Mouse (Mus musculus): ENCODE results near the gene Cdc6. TPM values are rescaled to one million over a fixed set of nuclear protein-coding genes. Genes with fewer than 3 reads are reported as not detected.

Gene Cdc6
- 12.3 and 15.5 TPM in 2 replicates for polyA plus RNA-seq (2015; fragmentation: Nextera tagmentation; extraction: Ambion mirVana)

DNA sequence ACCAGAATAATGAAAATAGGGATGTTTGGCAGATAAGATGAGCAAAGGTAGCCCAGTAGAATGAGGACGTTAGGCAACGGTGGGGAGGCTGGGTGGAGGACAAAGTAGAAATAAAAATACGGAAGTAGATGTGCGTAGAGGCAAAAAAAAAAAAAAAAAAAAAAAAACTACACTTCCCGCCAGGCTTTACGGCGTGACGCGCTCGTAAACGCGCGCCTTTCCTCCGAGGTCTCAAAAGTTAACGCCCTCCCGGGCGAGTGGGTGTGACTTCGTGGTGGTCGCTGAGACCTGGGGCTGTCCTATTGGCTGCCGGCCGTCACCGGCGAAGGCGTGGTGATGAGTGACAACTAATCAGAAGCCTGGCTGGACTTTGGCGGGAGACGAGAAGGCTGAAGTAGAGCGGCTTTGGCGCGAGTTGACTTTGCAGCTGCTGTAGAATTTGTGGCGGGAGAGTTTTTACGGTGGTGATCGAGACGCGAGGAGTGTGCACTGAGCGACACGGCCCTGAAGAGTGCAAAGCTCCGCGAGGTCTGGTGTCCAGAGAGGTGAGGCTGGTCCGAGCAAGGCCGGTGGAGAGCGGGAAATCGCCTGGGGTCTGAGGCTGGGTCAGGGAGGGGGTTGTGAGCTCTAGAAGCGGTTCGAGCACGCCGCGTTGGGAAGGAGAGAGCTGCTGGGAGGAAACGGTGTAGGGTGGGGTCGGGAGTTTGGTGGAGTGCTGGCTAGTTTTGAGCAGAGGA is at the start of gene Cdc6:
Gene Cdc6 (plus strand): TSS at position 365 of the 737 bp plus-strand sequence.
- WGBS: under 1% methylated on average over 49 of the region's 49 CpGs
- Histone ChIP-seq H3K9me3 (replicated peaks; ENCODE audit: low read length) (no peaks in the 10 kb centered on the region), H3K36me3 (ENCODE audit: insufficient read depth, low read length) (no peaks in the 10 kb centered on the region), H3K4me2 (ENCODE audit: low read length) (peak within 1 kb of the TSS; percentile 95), H3K4me1 (replicated peaks; ENCODE audit: insufficient read depth, low read length) (peaks cover 16% of the 10 kb centered on the region), H3K4me3 (replicated peaks; ENCODE audit: low read depth, low read length) (peak within 1 kb of the TSS; percentile 50), H3K27me3 (ENCODE audit: insufficient read depth, low read length) (no peaks in the 10 kb centered on the region), H3K9ac (ENCODE audit: low read depth, low read length) (peak within 1 kb of the TSS; percentile 59), H3K27ac (peak within 1 kb of the TSS; percentile 34)
- DNase-seq (ENCODE audit: low spot score) (peak; percentile 99), ATAC-seq (replicated peaks; ENCODE audit: low FRiP score, low read depth) (peak; percentile 94)
- TF ChIP-seq CTCF (IDR thresholded peaks at IDR 0.05; ENCODE audit: low read depth): no peak

DNA sequence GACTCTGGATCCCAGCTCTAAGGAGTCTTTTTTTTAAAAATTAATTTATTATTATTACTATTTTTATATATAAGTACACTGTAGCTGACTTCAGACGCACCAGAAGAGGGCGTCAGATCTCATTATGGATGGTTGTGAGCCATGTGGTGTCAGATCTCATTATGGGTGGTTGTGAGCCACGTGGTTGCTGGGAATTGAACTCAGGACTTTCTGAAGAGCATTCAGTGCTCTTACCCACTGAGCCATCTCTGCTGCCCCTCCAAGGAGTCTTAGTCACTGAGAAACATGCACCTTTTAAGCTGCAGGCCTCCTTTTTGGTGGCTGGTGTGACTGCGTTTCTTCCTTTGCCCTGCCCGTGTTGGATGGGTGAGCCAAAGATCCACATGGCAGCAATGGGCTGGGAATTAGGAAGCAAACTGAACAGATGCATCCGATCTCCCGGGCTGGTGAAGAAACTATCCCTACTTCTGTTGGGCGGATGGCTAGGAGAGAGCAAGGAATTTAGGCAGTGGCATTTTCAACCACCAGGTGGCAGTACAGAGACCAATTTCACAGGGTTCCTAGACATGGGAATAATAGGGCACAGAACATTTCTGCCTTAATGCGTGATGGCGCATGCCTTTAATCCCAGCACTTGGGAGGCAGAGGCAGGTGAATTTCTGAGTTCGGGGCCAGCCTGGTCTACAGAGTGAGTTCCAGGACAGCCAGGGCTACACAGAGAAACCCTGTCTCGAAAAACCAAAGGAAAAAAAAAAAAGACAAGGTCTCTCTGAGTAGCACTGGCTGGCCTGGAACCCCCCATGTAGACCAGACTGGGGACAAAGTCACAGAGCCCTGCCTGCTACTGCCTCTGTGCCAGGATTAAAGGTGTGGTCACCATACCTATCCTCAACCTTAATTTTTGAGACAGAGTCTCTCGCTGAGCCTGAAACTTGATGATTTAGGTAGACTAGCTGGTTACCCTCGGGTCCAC is 48.6 kb upstream of the Cdc6 start:
- H3K27ac ChIP-seq: no peak overlapping the region
- no peaks in the 10 kb centered on the region for H3K9me3 ChIP-seq (replicated peaks; ENCODE audit: low read length)
- TF ChIP-seq CTCF (IDR thresholded peaks at IDR 0.05; ENCODE audit: low read depth): peak; percentile 93
- H3K4me2 ChIP-seq (ENCODE audit: low read length): no peak overlapping the region
- H3K9ac ChIP-seq (ENCODE audit: low read depth, low read length): no peak overlapping the region
- no peak overlapping the region for H3K4me3 ChIP-seq (replicated peaks; ENCODE audit: low read depth, low read length)
- peak; percentile 94 for DNase-seq (ENCODE audit: low spot score)
- 32% methylated on average over 14 of the region's 14 CpGs for WGBS
- no peaks in the 10 kb centered on the region for H3K27me3 ChIP-seq (ENCODE audit: insufficient read depth, low read length)
- no peaks in the 10 kb centered on the region for H3K36me3 ChIP-seq (ENCODE audit: insufficient read depth, low read length)
- ATAC-seq (replicated peaks; ENCODE audit: low FRiP score, low read depth): no peak; the same call in 1 of the 2 replicates
- 0 out of 2 replicates have a peak, but pooled peaks cover 6% of the 10 kb centered on the region for H3K4me1 ChIP-seq (replicated peaks; ENCODE audit: insufficient read depth, low read length)

DNA sequence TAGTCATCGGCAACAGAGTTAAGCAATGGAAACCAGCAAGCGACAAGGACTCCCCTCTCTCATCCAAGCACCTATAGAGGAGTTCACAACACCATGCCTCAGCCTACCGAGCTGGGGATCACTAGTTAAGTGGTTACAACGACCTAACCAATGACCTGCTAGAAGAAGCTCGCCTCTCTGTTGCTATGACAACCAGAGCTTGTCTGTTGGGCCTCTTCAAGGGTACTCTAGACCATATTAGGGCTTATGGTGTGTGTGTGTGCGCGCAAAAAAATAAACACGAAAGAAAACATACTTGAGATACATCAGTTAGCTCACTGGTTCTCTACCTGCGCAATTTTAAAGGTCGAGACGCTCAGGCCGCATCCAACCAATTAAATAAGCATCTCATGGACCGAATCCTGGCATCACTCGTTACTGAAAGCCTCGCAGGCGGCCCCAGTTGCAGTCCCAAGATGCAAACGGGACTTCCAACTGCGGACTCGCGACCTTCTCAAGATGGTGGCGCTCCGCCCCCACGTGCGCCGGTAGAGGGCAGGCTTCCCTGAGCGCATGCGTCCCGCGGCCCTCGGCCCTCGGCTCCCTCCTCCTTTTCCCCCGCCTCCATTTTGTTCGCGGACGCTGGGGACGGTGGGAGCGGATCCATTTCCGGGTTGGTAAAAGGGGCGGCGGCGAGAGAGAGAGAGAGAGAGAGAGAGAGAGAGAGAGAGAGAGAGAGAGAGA is 44.4 kb upstream of the Cdc6 start, which contains the start of gene Wipf2:
Gene Wipf2 (plus strand): TSS at position 611 of the 723 bp plus-strand sequence.
- peaks cover 11% of the 10 kb centered on the region; the same call in 1 of the 2 replicates for H3K36me3 ChIP-seq (ENCODE audit: insufficient read depth, low read length)
- no peaks in the 10 kb centered on the region for H3K9me3 ChIP-seq (replicated peaks; ENCODE audit: low read length)
- peak within 1 kb of the TSS; percentile 75 for H3K4me2 ChIP-seq (ENCODE audit: low read length)
- peak; percentile 80 for TF ChIP-seq CTCF (IDR thresholded peaks at IDR 0.05; ENCODE audit: low read depth)
- H3K27me3 ChIP-seq (ENCODE audit: insufficient read depth, low read length): no peaks in the 10 kb centered on the region
- H3K4me1 ChIP-seq (replicated peaks; ENCODE audit: insufficient read depth, low read length): 0 out of 2 replicates have a peak, but pooled peaks cover 6% of the 10 kb centered on the region
- H3K27ac ChIP-seq: peak within 1 kb of the TSS; percentile 89
- peak within 1 kb of the TSS; percentile 69 for H3K9ac ChIP-seq (ENCODE audit: low read depth, low read length)
- WGBS: 6% methylated on average over 39 of the region's 41 CpGs
- ATAC-seq (replicated peaks; ENCODE audit: low FRiP score, low read depth) (peak; percentile 90), DNase-seq (ENCODE audit: low spot score) (peak; percentile 98)
- H3K4me3 ChIP-seq (replicated peaks; ENCODE audit: low read depth, low read length): peak within 1 kb of the TSS; percentile 60

DNA sequence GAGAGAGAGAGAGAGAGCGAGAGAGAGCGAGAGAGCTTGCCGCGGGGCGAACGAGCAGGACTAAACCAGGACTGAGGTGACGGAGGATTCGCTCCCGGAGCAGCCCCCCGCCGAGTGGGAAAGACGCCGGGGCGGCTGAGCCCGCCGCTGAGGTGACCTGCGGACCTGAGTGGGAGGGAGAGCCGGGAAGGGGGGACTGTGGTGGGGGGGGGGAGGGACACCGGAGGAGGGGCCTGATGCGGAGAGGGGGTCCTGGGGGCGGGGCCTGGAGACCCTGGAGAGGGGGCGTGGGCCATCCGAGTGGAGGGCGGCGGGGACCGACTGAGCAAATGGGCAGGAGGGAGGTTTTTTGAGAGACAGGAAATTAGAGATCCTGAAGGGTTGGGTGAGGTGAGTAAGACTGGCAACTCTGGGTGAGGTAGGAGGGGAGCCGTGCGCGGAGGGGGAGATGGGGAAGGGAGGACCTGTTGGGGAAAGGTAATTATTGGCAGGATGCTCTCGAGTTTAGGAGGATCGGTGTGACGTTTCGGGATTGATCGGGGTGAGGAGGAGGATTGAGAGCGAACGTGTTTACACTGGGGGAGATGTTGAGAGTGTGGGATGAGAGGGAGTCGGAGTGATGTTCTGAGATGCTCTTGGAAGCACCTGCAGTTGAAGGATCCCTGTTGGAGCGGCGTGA is 43.7 kb upstream of the Cdc6 start:
- TF ChIP-seq CTCF (IDR thresholded peaks at IDR 0.05; ENCODE audit: low read depth): no peak
- Histone ChIP-seq H3K27me3 (ENCODE audit: insufficient read depth, low read length) (no peaks in the 10 kb centered on the region), H3K36me3 (ENCODE audit: insufficient read depth, low read length) (peaks cover 13% of the 10 kb centered on the region; the same call in 1 of the 2 replicates), H3K4me3 (replicated peaks; ENCODE audit: low read depth, low read length) (peak overlapping the region; percentile 60), H3K4me1 (replicated peaks; ENCODE audit: insufficient read depth, low read length) (0 out of 2 replicates have a peak, but pooled peaks cover 6% of the 10 kb centered on the region), H3K9ac (ENCODE audit: low read depth, low read length) (peak overlapping the region; percentile 69), H3K9me3 (replicated peaks; ENCODE audit: low read length) (no peaks in the 10 kb centered on the region), H3K4me2 (ENCODE audit: low read length) (peak overlapping the region; percentile 75), H3K27ac (peak overlapping the region; percentile 89)
- DNase-seq (ENCODE audit: low spot score): peak; percentile 81
- under 1% methylated on average over 35 of the region's 39 CpGs for WGBS
- ATAC-seq (replicated peaks; ENCODE audit: low FRiP score, low read depth): peak; percentile 72

DNA sequence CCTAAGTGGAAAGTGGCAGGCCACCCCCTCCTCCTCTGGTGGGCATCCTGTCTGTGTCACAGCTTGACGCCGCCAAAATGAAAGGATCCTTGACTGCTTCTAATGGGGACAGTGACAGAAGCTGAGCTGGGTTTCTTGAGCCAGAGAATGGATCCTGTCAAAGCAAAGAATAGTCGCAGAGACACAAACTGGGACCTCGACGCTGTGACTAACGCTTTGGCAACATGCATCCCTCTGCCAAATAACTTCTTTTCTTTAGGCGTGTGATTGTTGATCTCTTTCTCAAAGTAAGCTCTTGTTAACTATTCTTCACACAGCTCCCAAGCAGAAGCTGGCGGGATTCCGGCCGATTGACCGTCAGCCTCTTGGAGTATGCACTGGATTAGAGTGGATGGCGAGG is 40.3 kb upstream of the Cdc6 start:
- no peak overlapping the region for H3K4me2 ChIP-seq (ENCODE audit: low read length)
- no peak for TF ChIP-seq CTCF (IDR thresholded peaks at IDR 0.05; ENCODE audit: low read depth)
- 96% methylated on average over 12 of the region's 12 CpGs for WGBS
- ATAC-seq (replicated peaks; ENCODE audit: low FRiP score, low read depth): no peak
- no peaks in the 10 kb centered on the region for H3K27me3 ChIP-seq (ENCODE audit: insufficient read depth, low read length)
- H3K4me3 ChIP-seq (replicated peaks; ENCODE audit: low read depth, low read length): no peak overlapping the region
- no peaks in the 10 kb centered on the region for H3K9me3 ChIP-seq (replicated peaks; ENCODE audit: low read length)
- 0 out of 2 replicates have a peak, but pooled peaks cover 6% of the 10 kb centered on the region for H3K4me1 ChIP-seq (replicated peaks; ENCODE audit: insufficient read depth, low read length)
- DNase-seq (ENCODE audit: low spot score): no peak
- no peak overlapping the region for H3K27ac ChIP-seq
- H3K9ac ChIP-seq (ENCODE audit: low read depth, low read length): no peak overlapping the region
- peaks cover 20% of the 10 kb centered on the region; the same call in 1 of the 2 replicates for H3K36me3 ChIP-seq (ENCODE audit: insufficient read depth, low read length)
